ENCODE assay signal across 8 mouse cellular contexts in the genomic region with DNA sequence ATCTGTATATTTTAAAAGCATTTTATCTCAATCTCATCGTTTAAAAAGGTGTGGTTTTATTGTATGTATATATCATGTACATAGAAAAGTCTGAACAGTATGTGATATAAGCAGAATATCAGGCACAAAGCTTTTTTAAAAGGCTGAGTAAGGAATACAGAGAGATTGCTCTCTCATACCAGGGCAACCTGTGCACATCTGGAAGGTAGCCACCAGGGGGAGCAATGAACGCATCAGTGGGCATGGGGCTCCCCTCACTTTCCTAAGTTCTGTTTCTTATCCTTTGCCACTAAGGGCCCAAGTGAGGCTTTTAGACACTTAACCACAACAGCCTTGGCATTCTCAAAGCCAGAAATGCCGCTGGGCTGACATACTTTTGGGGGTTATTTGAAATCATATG.
DNase-seq lines count a peak whose midpoint lies in the region; ATAC-seq lines count a peak whose summit lies in the region.

No protein-coding gene starts in this region.

- no peak overlapping the region for H3K27ac ChIP-seq in forebrain, embryonic 10.5 days
- H3K27ac ChIP-seq in forebrain, embryonic 12.5 days = no peak overlapping the region
- no peak overlapping the region for H3K27ac ChIP-seq in forebrain, embryonic 15.5 days (replicated peaks)
- H3K27ac ChIP-seq in hindbrain, embryonic 11.5 days (ENCODE audit: low read depth, low read length) = no peak overlapping the region

- H3K36me3 ChIP-seq in forebrain, embryonic 10.5 days (replicated peaks) = peaks cover 86% of the 10 kb centered on the region
- peaks cover 20% of the 10 kb centered on the region for H3K36me3 ChIP-seq in forebrain, embryonic 12.5 days (replicated peaks)
- H3K36me3 ChIP-seq in forebrain, embryonic 15.5 days = no peaks in the 10 kb centered on the region
- H3K36me3 ChIP-seq in hindbrain, embryonic 11.5 days (ENCODE audit: control insufficient read depth, insufficient read depth, low read length) = 0 out of 2 replicates have a peak, but pooled peaks cover 3% of the 10 kb centered on the region

- peak; percentile 65 for DNase-seq in forebrain, embryonic 10.5 days (ENCODE audit: extremely low spot score, low spot score)
- peak; percentile 75 for DNase-seq in brain, adult 2 months (ENCODE audit: low read depth, low spot score)
- peak; percentile 85 for DNase-seq in hindbrain, embryonic 11.5 days (ENCODE audit: low spot score)
- DNase-seq in layer of hippocampus, postnatal 25 days (ENCODE audit: extremely low spot score in 1 of 2, low spot score in 1 of 2) = peak; percentile 23 to 71
- DNase-seq in spleen, adult 18-20 months = peak; percentile 20 to 60

- H3K4me3 ChIP-seq in forebrain, embryonic 10.5 days = no peak overlapping the region
- H3K4me3 ChIP-seq in forebrain, embryonic 12.5 days (replicated peaks) = no peak overlapping the region
- H3K4me3 ChIP-seq in forebrain, embryonic 15.5 days = no peak overlapping the region
- H3K4me3 ChIP-seq in hindbrain, embryonic 11.5 days (ENCODE audit: low read depth, low read length) = no peak overlapping the region

- no peak for ATAC-seq in forebrain, embryonic 12.5 days (ENCODE audit: low FRiP score)
- ATAC-seq in forebrain, embryonic 15.5 days (replicated peaks) = peak; percentile 67; the same call in 1 of the 2 replicates
- ATAC-seq in hindbrain, embryonic 11.5 days (ENCODE audit: low FRiP score) = peak; percentile 35; the same call in 1 of the 2 replicates
- ATAC-seq in megakaryocyte, adult 5-6 weeks (ENCODE audit: poor library complexity, severe bottlenecking) = peak; percentile 84

- H3K4me1 ChIP-seq in forebrain, embryonic 10.5 days = peaks cover 9% of the 10 kb centered on the region
- H3K4me1 ChIP-seq in forebrain, embryonic 12.5 days = peaks cover 9% of the 10 kb centered on the region
- peaks cover 3% of the 10 kb centered on the region for H3K4me1 ChIP-seq in forebrain, embryonic 15.5 days
- H3K4me1 ChIP-seq in hindbrain, embryonic 11.5 days (replicated peaks; ENCODE audit: control insufficient read depth, insufficient read depth, low read length) = no peaks in the 10 kb centered on the region

- H3K9ac ChIP-seq in forebrain, embryonic 12.5 days = no peak overlapping the region
- H3K9ac ChIP-seq in forebrain, embryonic 15.5 days (replicated peaks) = no peak overlapping the region
- H3K9ac ChIP-seq in hindbrain, embryonic 11.5 days (ENCODE audit: low read depth, low read length) = no peak overlapping the region

- 37% methylated on average over 3 of the region's 3 CpGs for WGBS in forebrain, embryonic 10.5 days
- 33% methylated on average over 3 of the region's 3 CpGs for WGBS in forebrain, embryonic 12.5 days
- WGBS in forebrain, embryonic 15.5 days = 27% methylated on average over 3 of the region's 3 CpGs
- 26% methylated on average over 3 of the region's 3 CpGs for WGBS in hindbrain, embryonic 11.5 days

- H3K27me3 ChIP-seq in forebrain, embryonic 10.5 days (ENCODE audit: poor library complexity, severe bottlenecking) = no peaks in the 10 kb centered on the region
- no peaks in the 10 kb centered on the region for H3K27me3 ChIP-seq in forebrain, embryonic 12.5 days
- H3K27me3 ChIP-seq in forebrain, embryonic 15.5 days = no peaks in the 10 kb centered on the region
- no peaks in the 10 kb centered on the region for H3K27me3 ChIP-seq in hindbrain, embryonic 11.5 days (ENCODE audit: control insufficient read depth, insufficient read depth, low read length)

- H3K9me3 ChIP-seq in forebrain, embryonic 10.5 days = peaks cover 8% of the 10 kb centered on the region; the same call in 1 of the 2 replicates
- H3K9me3 ChIP-seq in forebrain, embryonic 12.5 days = no peaks in the 10 kb centered on the region
- H3K9me3 ChIP-seq in forebrain, embryonic 15.5 days = no peaks in the 10 kb centered on the region
- no peaks in the 10 kb centered on the region for H3K9me3 ChIP-seq in hindbrain, embryonic 11.5 days (ENCODE audit: control insufficient read depth, low read length)

- no peak overlapping the region for H3K4me2 ChIP-seq in forebrain, embryonic 12.5 days
- no peak overlapping the region for H3K4me2 ChIP-seq in forebrain, embryonic 15.5 days (replicated peaks)
- H3K4me2 ChIP-seq in hindbrain, embryonic 11.5 days (replicated peaks; ENCODE audit: low read depth, low read length) = no peak overlapping the region
